Mouse (Mus musculus): ENCODE results near the gene Flt1.

- peak; percentile 38 for TF ChIP-seq CTCF (IDR thresholded peaks at IDR 0.05; ENCODE audit: low read depth)
- TF ChIP-seq EP300 (optimal IDR thresholded peaks at IDR 0.05) = no peak
Measured at GRCm38 (mm10) chr5:147655761-147656160, 70.0 kb downstream of the Flt1 start.

Data from stomach, postnatal 0 days (tissue).